Mouse (Mus musculus) spleen, embryonic (tissue): Measurements from ENCODE around the gene Spsb3.

Source experiments
- CTCF ChIA-PET: fragments of 350-600 bp; sonication (Branson Sonifier 250); formaldehyde crosslinking; loops from one replicate; lab custom pipeline; 2022; lab: Charles Lee

Gene Spsb3

GRCm38 (mm10) chr17:24895571-24896240, 9.3 kb downstream of the Spsb3 start:
- CTCF ChIA-PET = no interaction called here

DNA sequence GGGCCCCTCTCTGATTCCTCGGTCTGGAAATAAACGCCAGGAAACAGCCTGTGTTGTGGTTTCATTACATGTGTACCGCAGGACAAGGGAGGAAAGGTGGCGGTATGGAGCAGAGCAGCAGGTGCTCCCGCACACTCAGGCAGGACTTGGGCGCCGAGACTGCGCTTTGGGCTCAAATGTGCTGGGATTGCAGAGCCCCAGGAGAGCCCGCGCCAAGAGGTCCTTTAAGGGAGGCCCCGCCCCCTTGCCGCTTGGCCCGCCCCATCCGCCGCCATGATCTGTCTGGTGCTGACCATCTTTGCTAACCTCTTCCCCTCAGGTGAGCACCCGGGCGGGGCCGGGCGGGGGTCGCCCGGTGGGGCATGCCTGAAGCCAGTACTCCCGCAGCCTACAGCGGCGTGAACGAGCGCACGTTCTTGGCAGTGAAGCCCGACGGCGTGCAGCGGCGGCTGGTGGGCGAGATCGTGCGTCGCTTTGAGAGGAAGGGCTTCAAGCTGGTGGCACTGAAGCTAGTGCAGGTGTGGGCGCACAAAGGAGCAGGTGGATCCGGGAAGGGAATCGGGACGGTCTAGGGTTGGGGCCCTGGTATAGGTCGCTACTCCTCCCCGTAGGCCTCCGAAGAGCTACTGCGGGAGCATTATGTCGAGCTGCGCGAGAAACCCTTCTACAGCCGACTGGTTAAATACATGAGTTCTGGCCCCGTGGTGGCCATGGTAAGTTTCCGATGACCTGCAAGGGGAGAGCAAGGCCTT, 10.0 kb downstream of the Spsb3 start, which contains the start of gene Nme3:
Gene Nme3, plus strand, starts transcription at position 260 of the 752 bp plus-strand sequence.
- CTCF ChIA-PET = no interaction called here

DNA sequence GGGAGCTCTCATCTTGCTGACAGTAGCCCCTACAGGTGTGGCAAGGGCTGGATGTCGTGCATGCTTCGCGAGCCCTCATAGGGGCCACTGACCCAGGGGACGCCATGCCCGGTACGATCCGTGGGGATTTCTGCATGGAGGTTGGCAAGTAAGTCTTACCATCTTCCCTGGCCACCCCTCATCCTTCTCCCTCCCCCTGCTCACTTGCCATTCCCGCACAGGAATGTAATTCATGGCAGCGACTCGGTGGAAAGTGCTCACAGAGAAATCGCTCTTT, 10.5 kb downstream of the Spsb3 start:
- CTCF ChIA-PET = no interaction called here

DNA sequence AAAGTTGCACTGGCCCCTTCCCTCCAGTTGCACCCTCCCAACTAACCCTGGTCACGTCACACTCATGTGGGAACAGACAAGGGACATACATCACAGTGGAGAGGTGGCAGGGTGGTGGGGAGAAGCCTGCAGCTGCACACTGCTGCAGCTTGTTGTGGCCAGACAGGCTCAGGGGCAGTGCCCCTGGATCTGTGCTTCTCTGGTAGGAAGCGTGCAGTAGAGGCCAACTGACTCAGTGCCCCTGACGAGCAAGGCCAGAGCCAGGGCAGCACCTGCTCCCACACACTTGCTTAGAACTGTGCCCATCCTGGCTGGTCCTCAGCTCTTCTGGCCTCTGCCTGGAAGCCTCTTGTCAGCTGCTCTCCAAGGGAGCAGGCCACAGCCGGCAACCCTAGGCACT, 11.2 kb downstream of the Spsb3 start:
- CTCF ChIA-PET = no interaction called here

DNA sequence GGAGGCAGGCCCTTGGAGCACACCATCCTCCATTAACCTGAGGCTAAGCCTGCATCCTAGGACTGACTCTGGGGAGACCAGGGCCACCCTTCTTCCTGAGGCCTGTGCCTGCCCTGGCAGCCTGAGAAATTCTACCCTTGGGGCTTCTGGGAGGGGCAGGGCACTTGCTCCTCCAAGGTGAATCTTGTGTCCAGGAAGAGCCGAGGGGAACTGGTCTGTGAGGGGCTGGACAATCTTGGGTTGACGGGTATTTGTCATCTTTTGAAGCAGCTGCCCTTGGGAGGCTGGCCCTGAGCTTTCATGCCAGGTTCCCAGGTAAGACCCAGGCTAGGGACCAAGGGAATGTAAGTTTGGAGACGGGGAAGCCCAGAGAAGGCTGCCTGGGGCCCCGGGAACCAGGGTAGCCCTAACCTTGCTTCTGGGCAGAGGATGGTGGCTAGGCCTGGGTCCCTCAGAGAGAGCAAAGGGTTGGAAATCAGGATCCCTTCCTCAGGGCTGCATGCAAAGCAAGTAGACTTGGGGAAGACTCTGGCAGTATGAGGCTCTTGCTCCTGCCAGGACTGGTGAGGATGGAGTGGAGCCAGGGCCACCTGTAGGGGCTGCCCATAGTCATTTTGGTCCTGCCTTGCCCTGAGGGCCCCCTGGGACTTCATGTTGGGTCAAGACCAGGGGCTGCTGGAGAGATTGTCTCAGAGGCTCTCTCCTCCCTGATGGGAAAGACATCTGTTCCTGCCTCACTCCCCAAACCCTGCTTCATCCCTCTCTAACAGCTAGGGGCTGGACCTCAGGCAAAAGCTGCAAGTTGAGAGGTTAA, 11.8 kb downstream of the Spsb3 start:
- CTCF ChIA-PET = no interaction called here

GRCm38 (mm10) chr17:24899153-24899552, 12.7 kb downstream of the Spsb3 start:
- CTCF ChIA-PET = no interaction called here

- CTCF ChIA-PET = interaction anchor here (1.1 kb wide), 1 partner anchor 10 kb away, joined by 3 read pairs; no protein-coding TSS in a partner anchor
Measured at GRCm38 (mm10) chr17:24900014-24900413, 13.6 kb downstream of the Spsb3 start.

- CTCF ChIA-PET = no interaction called here
Measured at GRCm38 (mm10) chr17:24902124-24902523, 15.7 kb downstream of the Spsb3 start.

GRCm38 (mm10) chr17:24902671-24903474, 16.4 kb downstream of the Spsb3 start:
- CTCF ChIA-PET = no interaction called here

DNA sequence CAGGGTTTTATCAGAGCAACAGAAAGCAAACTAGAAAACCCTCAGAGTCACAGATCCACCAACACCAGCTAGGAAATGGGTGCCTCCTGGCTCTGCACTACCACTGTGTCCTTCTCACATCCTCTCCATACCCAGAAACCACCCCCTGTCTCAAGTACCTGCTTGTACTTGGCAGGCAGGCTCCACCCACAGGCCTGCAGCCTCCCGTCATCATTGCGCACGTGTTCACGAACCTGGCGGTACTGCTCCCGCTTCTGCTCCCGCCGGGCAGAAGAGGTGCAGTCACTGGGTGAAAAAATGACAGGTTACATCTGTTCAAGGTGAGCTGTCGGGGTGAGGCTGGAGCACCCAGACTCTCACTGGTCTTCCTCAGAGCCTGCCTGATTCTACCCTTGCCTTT, 17.3 kb downstream of the Spsb3 start:
- CTCF ChIA-PET = no interaction called here

DNA sequence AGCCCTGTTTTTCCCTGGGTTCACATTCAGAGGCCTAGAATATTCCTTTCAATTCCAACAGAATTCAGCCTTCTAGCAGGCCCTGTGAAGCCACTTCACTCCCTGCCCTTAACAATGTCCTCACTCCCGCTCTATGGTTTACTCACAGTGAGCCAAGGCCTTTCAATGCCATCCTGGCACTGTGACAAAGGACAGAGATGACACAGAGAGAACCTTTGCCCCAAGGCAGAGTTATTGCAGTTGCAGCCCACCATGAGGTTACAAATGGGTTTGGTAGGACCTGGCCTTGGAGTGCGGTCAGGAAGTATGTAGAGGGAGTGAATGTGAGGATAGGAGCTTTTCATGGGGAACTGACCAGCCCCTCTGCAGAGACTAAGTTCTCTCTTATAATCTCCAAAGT, 21.1 kb downstream of the Spsb3 start:
- CTCF ChIA-PET = no interaction called here

- CTCF ChIA-PET = no interaction called here
Measured at GRCm38 (mm10) chr17:24913984-24914383, 27.5 kb downstream of the Spsb3 start.

- CTCF ChIA-PET = no interaction called here
Measured at GRCm38 (mm10) chr17:24923246-24923645, 36.8 kb downstream of the Spsb3 start.

- CTCF ChIA-PET = interaction anchor here (0.7 kb wide), 1 partner anchor 1052 kb away, joined by 8 read pairs; no protein-coding TSS in a partner anchor
Measured at GRCm38 (mm10) chr17:24929506-24929905, 43.1 kb downstream of the Spsb3 start.

GRCm38 (mm10) chr17:24932431-24932830, 46.0 kb downstream of the Spsb3 start:
- CTCF ChIA-PET = no interaction called here

- CTCF ChIA-PET = no interaction called here
Measured at GRCm38 (mm10) chr17:24933163-24933562, 46.7 kb downstream of the Spsb3 start.

GRCm38 (mm10) chr17:24934926-24935325, 48.5 kb downstream of the Spsb3 start:
- CTCF ChIA-PET = no interaction called here

- CTCF ChIA-PET = no interaction called here
Measured at GRCm38 (mm10) chr17:24935666-24936065, 49.2 kb downstream of the Spsb3 start.

GRCm38 (mm10) chr17:24936259-24937237, 50.1 kb downstream of the Spsb3 start, which contains the start of gene Mapk8ip3:
Gene Mapk8ip3, minus strand, starts transcription at chr17:24936977.
- CTCF ChIA-PET = interaction anchor here (0.6 kb wide), 1 partner anchor 85 kb away, joined by 3 read pairs; no protein-coding TSS in a partner anchor

- CTCF ChIA-PET = interaction anchor here (0.6 to 0.7 kb wide), 2 partner anchors 84 to 335 kb away, joined by 3 to 5 read pairs; no protein-coding TSS in a partner anchor
Measured at GRCm38 (mm10) chr17:24937266-24937665, 50.8 kb downstream of the Spsb3 start.
